Mouse (Mus musculus) liver, embryonic 16.5 days (tissue): ENCODE results near the gene Mia2. TPM values are rescaled to one million over a fixed set of nuclear protein-coding genes. Genes with fewer than 3 reads are reported as not detected.

Source experiments
- ATAC-seq: fragments of 200-750 bp; cut with Nextera tagmentation; 2 replicates; pipeline ENCODE4 v1.8.0; 2017; ENCODE audit warnings: low read depth, mild to moderate bottlenecking, moderate number of reproducible peaks, moderate library complexity
- H3K27ac ChIP-seq: fragments of 300-500 bp; sonication (generic); 2 replicates; pipeline ENCODE4 v1.5.1; 2014; ENCODE audit warnings: mild to moderate bottlenecking, low read length
- H3K27me3 ChIP-seq: fragments of 300-500 bp; sonication (generic); 2 replicates; pipeline ENCODE4 v1.6.1; 2014; ENCODE audit warnings: low read depth, low read length, mixed read lengths; ENCODE audit not compliant: control insufficient read depth, insufficient read depth
- H3K36me3 ChIP-seq: fragments of 300-500 bp; sonication (generic); 2 replicates; pipeline ENCODE4 v1.6.1; 2014; ENCODE audit warnings: mild to moderate bottlenecking; ENCODE audit not compliant: control insufficient read depth, insufficient read depth
- H3K4me1 ChIP-seq: fragments of 300-500 bp; sonication (generic); 2 replicates; pipeline ENCODE4 v1.6.1; 2014; ENCODE audit warnings: low read depth, low read length, mixed read lengths; ENCODE audit not compliant: control insufficient read depth
- H3K4me2 ChIP-seq: fragments of 300-500 bp; sonication (generic); 2 replicates; pipeline ENCODE4 v1.6.1; 2014; ENCODE audit warnings: low read depth, low read length, mixed read lengths
- H3K4me3 ChIP-seq: fragments of 300-500 bp; sonication (generic); 2 replicates; pipeline ENCODE4 v1.5.1; 2014; ENCODE audit warnings: low read depth, mild to moderate bottlenecking, low read length
- H3K9ac ChIP-seq: fragments of 300-500 bp; sonication (generic); 2 replicates; pipeline ENCODE4 v1.6.1; 2014; ENCODE audit warnings: low read depth, low read length
- H3K9me3 ChIP-seq: fragments of 300-500 bp; sonication (generic); replicated peaks from 2 replicates; pipeline ENCODE4 v1.6.1; 2016; ENCODE audit warnings: low read length; ENCODE audit not compliant: control insufficient read depth
- WGBS: fragments of 180-500 bp; shearing (Covaris S2); extraction: QIAGEN DNeasy Blood & Tissue Kit; methylation state at CpG from one replicate; pipeline ENCODE4 v1.1.7; 2014; ENCODE audit not compliant: insufficient replicate concordance; 5-methylcytosine and 5-hydroxymethylcytosine counted together
- polyA plus RNA-seq: library from polyadenylated mRNA; unstranded; fragments of >200 nt; fragmentation: Nextera tagmentation; extraction: Ambion mirVana; gene quantifications from 2 replicates; pipeline ENCODE4 v1.2.1, GENCODE M21; 2015

The Mia2 gene
- polyA plus RNA-seq, 1 experiment from 2014 or later, result 56.2 TPM

- H3K27me3 ChIP-seq, result no peaks in the 10 kb centered on the region
- no peaks in the 10 kb centered on the region for H3K4me1 ChIP-seq
- H3K4me3 ChIP-seq, result no peak overlapping the region
- no peak for ATAC-seq
- no peak overlapping the region for H3K4me2 ChIP-seq
- peaks cover 2% of the 10 kb centered on the region; the same call in 1 of the 2 replicates for H3K36me3 ChIP-seq
- no peak overlapping the region for H3K27ac ChIP-seq
- WGBS, result 75% methylated on average over 3 of the region's 3 CpGs
- H3K9ac ChIP-seq, result no peak overlapping the region
- no peaks in the 10 kb centered on the region for H3K9me3 ChIP-seq
These were observed 17.7 kb upstream of the Mia2 start for GRCm38 (mm10) chr12:59077883-59078282.

- Histone ChIP-seq H3K4me1 (no peaks in the 10 kb centered on the region), H3K4me2 (no peak overlapping the region), H3K4me3 (no peak overlapping the region), H3K9ac (no peak overlapping the region), H3K27ac (no peak overlapping the region), H3K27me3 (no peaks in the 10 kb centered on the region), H3K9me3 (no peaks in the 10 kb centered on the region), H3K36me3 (no peaks in the 10 kb centered on the region)
- ATAC-seq, result no peak
- WGBS, result 75% methylated on average over 4 of the region's 4 CpGs
These were observed 15.1 kb upstream of the Mia2 start for GRCm38 (mm10) chr12:59080461-59080860.

- no peaks in the 10 kb centered on the region for H3K9me3 ChIP-seq
- no peaks in the 10 kb centered on the region for H3K36me3 ChIP-seq
- H3K9ac ChIP-seq, result no peak overlapping the region
- 52% methylated on average over 5 of the region's 5 CpGs for WGBS
- H3K4me1 ChIP-seq, result no peaks in the 10 kb centered on the region
- no peak overlapping the region for H3K4me3 ChIP-seq
- no peak for ATAC-seq
- no peaks in the 10 kb centered on the region for H3K27me3 ChIP-seq
- no peak overlapping the region for H3K4me2 ChIP-seq
- no peak overlapping the region for H3K27ac ChIP-seq
These were observed 11.2 kb upstream of the Mia2 start for GRCm38 (mm10) chr12:59084446-59084845.

GRCm38 (mm10) chr12:59086171-59086570 lies 9.4 kb upstream of the Mia2 start:
- Histone ChIP-seq H3K9me3 (no peaks in the 10 kb centered on the region), H3K27ac (no peak overlapping the region), H3K4me3 (no peak overlapping the region), H3K9ac (no peak overlapping the region), H3K4me1 (no peaks in the 10 kb centered on the region), H3K4me2 (no peak overlapping the region), H3K36me3 (no peaks in the 10 kb centered on the region), H3K27me3 (no peaks in the 10 kb centered on the region)
- WGBS, result 52% methylated on average over 5 of the region's 5 CpGs
- ATAC-seq, result no peak

- H3K27me3 ChIP-seq, result no peaks in the 10 kb centered on the region
- WGBS, result 31% methylated on average over 2 of the region's 2 CpGs
These were observed 2.1 kb upstream of the Mia2 start for GRCm38 (mm10) chr12:59093543-59093942.

GRCm38 (mm10) chr12:59104771-59105170 lies 9.2 kb downstream of the Mia2 start:
- WGBS, result 53% methylated on average over 5 of the region's 5 CpGs
- ATAC-seq, result no peak
- H3K27ac ChIP-seq, result no peak overlapping the region

More at GRCm38 (mm10) chr12:59093543-59093942, 2.1 kb upstream of the Mia2 start:
- Histone ChIP-seq H3K9me3 (no peaks in the 10 kb centered on the region), H3K4me2 (no peak overlapping the region), H3K27ac (no peak overlapping the region), H3K4me3 (no peak overlapping the region), H3K36me3 (no peaks in the 10 kb centered on the region), H3K4me1 (no peaks in the 10 kb centered on the region), H3K9ac (no peak overlapping the region)
- peak; percentile 19; the same call in 1 of the 2 replicates for ATAC-seq

GRCm38 (mm10) chr12:59105914-59106313 lies 10.3 kb downstream of the Mia2 start:
- peak; percentile 98 for ATAC-seq
- no peaks in the 10 kb centered on the region for H3K27me3 ChIP-seq
- H3K4me1 ChIP-seq, result no peaks in the 10 kb centered on the region
- no peak overlapping the region for H3K9ac ChIP-seq
- H3K4me3 ChIP-seq, result no peak overlapping the region
- WGBS, result 59% methylated on average over 6 of the region's 6 CpGs
- H3K9me3 ChIP-seq, result no peaks in the 10 kb centered on the region
- peak overlapping the region; percentile 36; the same call in 1 of the 2 replicates for H3K27ac ChIP-seq
- no peak overlapping the region for H3K4me2 ChIP-seq
- H3K36me3 ChIP-seq, result no peaks in the 10 kb centered on the region

More at GRCm38 (mm10) chr12:59104771-59105170, 9.2 kb downstream of the Mia2 start:
- H3K36me3 ChIP-seq, result no peaks in the 10 kb centered on the region
- no peaks in the 10 kb centered on the region for H3K9me3 ChIP-seq
- H3K4me1 ChIP-seq, result no peaks in the 10 kb centered on the region
- H3K4me3 ChIP-seq, result no peak overlapping the region
- no peaks in the 10 kb centered on the region for H3K27me3 ChIP-seq
- H3K4me2 ChIP-seq, result no peak overlapping the region
- no peak overlapping the region for H3K9ac ChIP-seq

GRCm38 (mm10) chr12:59106491-59106890 lies 10.9 kb downstream of the Mia2 start:
- H3K4me2 ChIP-seq, result no peak overlapping the region
- H3K4me3 ChIP-seq, result no peak overlapping the region
- 0 out of 2 replicates have a peak overlapping the region, but pooled peaks have one; percentile 20 for H3K27ac ChIP-seq
- H3K9ac ChIP-seq, result no peak overlapping the region
- no peaks in the 10 kb centered on the region for H3K9me3 ChIP-seq
- H3K4me1 ChIP-seq, result no peaks in the 10 kb centered on the region
- H3K36me3 ChIP-seq, result no peaks in the 10 kb centered on the region
- H3K27me3 ChIP-seq, result no peaks in the 10 kb centered on the region
- 66% methylated on average over 5 of the region's 5 CpGs for WGBS
- no peak for ATAC-seq

- no peak for ATAC-seq
- H3K9ac ChIP-seq, result no peak overlapping the region
- no peaks in the 10 kb centered on the region for H3K4me1 ChIP-seq
- H3K9me3 ChIP-seq, result no peaks in the 10 kb centered on the region
- no peaks in the 10 kb centered on the region for H3K27me3 ChIP-seq
- WGBS, result 63% methylated on average over 4 of the region's 4 CpGs
- no peak overlapping the region for H3K4me2 ChIP-seq
- H3K27ac ChIP-seq, result no peak overlapping the region
- H3K36me3 ChIP-seq, result no peaks in the 10 kb centered on the region
- H3K4me3 ChIP-seq, result no peak overlapping the region
These were observed 12.3 kb downstream of the Mia2 start for GRCm38 (mm10) chr12:59107926-59108325.
